Mouse (Mus musculus): ENCODE results near the gene Hhat.

Hhat gene

GRCm38 (mm10) chr1:192647361-192647760 is 123.7 kb downstream of the Hhat start:
- DNase-seq: no peak

GRCm38 (mm10) chr1:192642126-192642525 is 128.9 kb downstream of the Hhat start:
- DNase-seq: no peak

- no peak for DNase-seq
These were observed 131.8 kb downstream of the Hhat start for GRCm38 (mm10) chr1:192639175-192639574.

GRCm38 (mm10) chr1:192621843-192622242 is 149.2 kb downstream of the Hhat start:
- no peak for DNase-seq

- DNase-seq: no peak
These were observed 157.8 kb downstream of the Hhat start for GRCm38 (mm10) chr1:192613271-192613670.

GRCm38 (mm10) chr1:192611996-192612739 is 158.9 kb downstream of the Hhat start:
- no peak for DNase-seq

GRCm38 (mm10) chr1:192606876-192607275 is 164.1 kb downstream of the Hhat start:
- no peak for DNase-seq

GRCm38 (mm10) chr1:192604413-192604812 is 166.6 kb downstream of the Hhat start:
- DNase-seq: no peak

- no peak for DNase-seq
These were observed 167.5 kb downstream of the Hhat start for GRCm38 (mm10) chr1:192603556-192603955.

GRCm38 (mm10) chr1:192601206-192601605 is 169.8 kb downstream of the Hhat start:
- no peak for DNase-seq

- DNase-seq: no peak
These were observed 171.3 kb downstream of the Hhat start for GRCm38 (mm10) chr1:192599746-192600145.

- DNase-seq: peak; percentile 88
These were observed 172.6 kb downstream of the Hhat start for GRCm38 (mm10) chr1:192598380-192598779.

- DNase-seq: no peak
These were observed 175.6 kb downstream of the Hhat start for GRCm38 (mm10) chr1:192595426-192595825.

GRCm38 (mm10) chr1:192593492-192593891 is 177.5 kb downstream of the Hhat start:
- no peak for DNase-seq

GRCm38 (mm10) chr1:192587451-192587850 is 183.6 kb downstream of the Hhat start:
- DNase-seq: no peak

GRCm38 (mm10) chr1:192585289-192585688 is 185.7 kb downstream of the Hhat start:
- peak; percentile 1 for DNase-seq

GRCm38 (mm10) chr1:192582921-192583320 is 188.1 kb downstream of the Hhat start:
- no peak for DNase-seq

- no peak for DNase-seq
These were observed 206.3 kb downstream of the Hhat start for GRCm38 (mm10) chr1:192564691-192565090.

GRCm38 (mm10) chr1:192559341-192559740 is 211.7 kb downstream of the Hhat start:
- no peak for DNase-seq

GRCm38 (mm10) chr1:192557978-192558594 is 212.9 kb downstream of the Hhat start:
- DNase-seq: no peak

- no peak for DNase-seq
These were observed 215.5 kb downstream of the Hhat start for GRCm38 (mm10) chr1:192555516-192555915.

- DNase-seq: no peak
These were observed 220.5 kb downstream of the Hhat start for GRCm38 (mm10) chr1:192550561-192550960.

GRCm38 (mm10) chr1:192546843-192547242 is 224.2 kb downstream of the Hhat start:
- no peak for DNase-seq

GRCm38 (mm10) chr1:192544901-192545300 is 226.1 kb downstream of the Hhat start:
- no peak for DNase-seq

- DNase-seq: no peak
These were observed 226.9 kb downstream of the Hhat start for GRCm38 (mm10) chr1:192544091-192544490.

Measured in lung, postnatal 14 days (tissue).